In genomic region chr3:145402994-145403393, GRCm38 (mm10) we compare ENCODE assay signal across 20 mouse cellular contexts.
DNase-seq lines count a peak whose midpoint lies in the region; ATAC-seq and TF ChIP-seq lines count a peak whose summit lies in the region.
"Had no signal": no experiment of that assay in that cellular context is flagged by ENCODE, and none has a peak within 500 bp of the region (broad histone marks: within the 10 kb centered on the region; RNA-seq: fewer than 3 reads in every experiment).

No protein-coding gene starts in this region.

- no peak for TF ChIP-seq POLR2A in kidney, adult 2 months (IDR thresholded peaks at IDR 0.05; ENCODE audit: low read depth, low read length)

- H3K4me3 ChIP-seq in neural tube, embryonic 11.5 days (ENCODE audit: low read depth, low read length), result no peak overlapping the region
- peak overlapping the region; percentile 26 for H3K4me3 ChIP-seq in hindbrain, embryonic 13.5 days
- H3K4me3 ChIP-seq in midbrain, embryonic 13.5 days (replicated peaks), result peak overlapping the region; percentile 30
- peak overlapping the region; percentile 30 for H3K4me3 ChIP-seq in neural tube, embryonic 15.5 days (replicated peaks)
- H3K4me3 ChIP-seq in kidney, adult 2 months (ENCODE audit: insufficient read depth, low read depth, low read length), result no peak overlapping the region
- H3K4me3 ChIP-seq: embryonic facial prominence, embryonic 13.5 days; left cerebral cortex, adult 2 months; limb, embryonic 12.5 days; liver, embryonic 13.5 days; lung, embryonic 15.5 days; myocyte had no signal

- H3K27ac ChIP-seq in neural tube, embryonic 11.5 days (ENCODE audit: low read depth, low read length), result no peak overlapping the region
- no peak overlapping the region for H3K27ac ChIP-seq in hindbrain, embryonic 13.5 days
- H3K27ac ChIP-seq in midbrain, embryonic 13.5 days, result no peak overlapping the region
- no peak overlapping the region for H3K27ac ChIP-seq in neural tube, embryonic 15.5 days (replicated peaks)
- no peak overlapping the region for H3K27ac ChIP-seq in kidney, adult 2 months (ENCODE audit: insufficient read depth, low read depth, low read length)
- H3K27ac ChIP-seq: embryonic facial prominence, embryonic 13.5 days; left cerebral cortex, adult 2 months; limb, embryonic 12.5 days; liver, embryonic 13.5 days; lung, embryonic 15.5 days had no signal

- H3K4me1 ChIP-seq in neural tube, embryonic 11.5 days (ENCODE audit: control insufficient read depth, insufficient read depth, low read length), result no peaks in the 10 kb centered on the region
- H3K4me1 ChIP-seq in hindbrain, embryonic 13.5 days (replicated peaks), result peaks cover 5% of the 10 kb centered on the region; the same call in 1 of the 2 replicates
- H3K4me1 ChIP-seq in midbrain, embryonic 13.5 days (replicated peaks), result no peaks in the 10 kb centered on the region
- no peaks in the 10 kb centered on the region for H3K4me1 ChIP-seq in neural tube, embryonic 15.5 days
- H3K4me1 ChIP-seq in kidney, adult 2 months (ENCODE audit: control insufficient read depth, insufficient read depth, low read length), result no peaks in the 10 kb centered on the region
- H3K4me1 ChIP-seq: liver, embryonic 13.5 days; lung, embryonic 15.5 days had no signal

- H3K4me2 ChIP-seq in neural tube, embryonic 11.5 days (ENCODE audit: low read depth), result peak overlapping the region; percentile 21
- peak overlapping the region; percentile 46 for H3K4me2 ChIP-seq in hindbrain, embryonic 13.5 days
- H3K4me2 ChIP-seq in midbrain, embryonic 13.5 days (replicated peaks), result peak overlapping the region; percentile 52
- H3K4me2 ChIP-seq in neural tube, embryonic 15.5 days, result peak overlapping the region; percentile 54
- H3K4me2 ChIP-seq: embryonic facial prominence, embryonic 13.5 days; limb, embryonic 12.5 days; liver, embryonic 13.5 days; lung, embryonic 15.5 days had no signal

- no peak for DNase-seq in neural tube, embryonic 11.5 days (ENCODE audit: low spot score)
- DNase-seq in neural tube, embryonic 10.5 days (ENCODE audit: extremely low spot score, low spot score), result no peak
- no peak for DNase-seq in left cerebral cortex, postnatal 4 days
- DNase-seq in heart, adult 18-20 months, result no peak
- DNase-seq in kidney, adult 2 months, result no peak
- DNase-seq: adrenal gland, postnatal 10 days; B cell, adult 2 months; cerebellum, adult 2 months; gastrocnemius, postnatal 14 days; liver, embryonic 13.5 days; right cerebral cortex, postnatal 25 days; thymus, postnatal 14 days had no signal

- intact Hi-C loops in left cerebral cortex, postnatal 4 days (cut with DNase I), result no loop called here

- no peaks in the 10 kb centered on the region for H3K36me3 ChIP-seq in neural tube, embryonic 11.5 days (ENCODE audit: control insufficient read depth, insufficient read depth, low read length)
- no peaks in the 10 kb centered on the region for H3K36me3 ChIP-seq in hindbrain, embryonic 13.5 days
- H3K36me3 ChIP-seq in midbrain, embryonic 13.5 days, result no peaks in the 10 kb centered on the region
- H3K36me3 ChIP-seq in neural tube, embryonic 15.5 days, result no peaks in the 10 kb centered on the region
- no peaks in the 10 kb centered on the region for H3K36me3 ChIP-seq in kidney, adult 2 months (ENCODE audit: control insufficient read depth, insufficient read depth, low read length)
- H3K36me3 ChIP-seq: embryonic facial prominence, embryonic 13.5 days; limb, embryonic 12.5 days; liver, embryonic 13.5 days; lung, embryonic 15.5 days had no signal

- H3K9ac ChIP-seq in neural tube, embryonic 11.5 days (ENCODE audit: low read length), result peak overlapping the region; percentile 5; the same call in 1 of the 2 replicates
- peak overlapping the region; percentile 39; the same call in 1 of the 2 replicates for H3K9ac ChIP-seq in hindbrain, embryonic 13.5 days
- peak overlapping the region; percentile 14; the same call in 1 of the 2 replicates for H3K9ac ChIP-seq in midbrain, embryonic 13.5 days (replicated peaks)
- H3K9ac ChIP-seq in neural tube, embryonic 15.5 days (replicated peaks), result no peak overlapping the region; the same call in 1 of the 2 replicates
- H3K9ac ChIP-seq: embryonic facial prominence, embryonic 13.5 days; limb, embryonic 12.5 days; liver, embryonic 13.5 days; lung, embryonic 15.5 days had no signal

- no peak for TF ChIP-seq CTCF in kidney, adult 2 months (conservative IDR thresholded peaks at IDR 0.05; ENCODE audit: insufficient read depth, insufficient read length, low read depth, low read length)

- WGBS in neural tube, embryonic 11.5 days, result 59% methylated on average over 6 of the region's 6 CpGs
- WGBS in hindbrain, embryonic 13.5 days, result 42% methylated on average over 6 of the region's 6 CpGs
- 50% methylated on average over 6 of the region's 6 CpGs for WGBS in midbrain, embryonic 13.5 days
- WGBS in neural tube, embryonic 15.5 days, result 53% methylated on average over 6 of the region's 6 CpGs
- WGBS in kidney, adult 2 months, result 83% methylated on average over 6 of the region's 6 CpGs

- no peaks in the 10 kb centered on the region for H3K9me3 ChIP-seq in neural tube, embryonic 11.5 days (ENCODE audit: control insufficient read depth, low read length)
- no peaks in the 10 kb centered on the region for H3K9me3 ChIP-seq in hindbrain, embryonic 13.5 days
- no peaks in the 10 kb centered on the region for H3K9me3 ChIP-seq in midbrain, embryonic 13.5 days
- no peaks in the 10 kb centered on the region for H3K9me3 ChIP-seq in neural tube, embryonic 15.5 days (replicated peaks)
- H3K9me3 ChIP-seq: embryonic facial prominence, embryonic 13.5 days; limb, embryonic 12.5 days; liver, embryonic 13.5 days; lung, embryonic 15.5 days had no signal

- H3K27me3 ChIP-seq in neural tube, embryonic 11.5 days (ENCODE audit: control insufficient read depth, insufficient read depth, low read length), result no peaks in the 10 kb centered on the region
- H3K27me3 ChIP-seq in hindbrain, embryonic 13.5 days, result no peaks in the 10 kb centered on the region
- H3K27me3 ChIP-seq in midbrain, embryonic 13.5 days, result no peaks in the 10 kb centered on the region
- no peaks in the 10 kb centered on the region for H3K27me3 ChIP-seq in neural tube, embryonic 15.5 days (replicated peaks)
- no peaks in the 10 kb centered on the region for H3K27me3 ChIP-seq in kidney, adult 2 months (replicated peaks; ENCODE audit: control insufficient read depth, insufficient read depth, low read length)
- H3K27me3 ChIP-seq: embryonic facial prominence, embryonic 13.5 days; limb, embryonic 12.5 days; liver, embryonic 13.5 days; lung, embryonic 15.5 days had no signal

- no peak for ATAC-seq in neural tube, embryonic 11.5 days (ENCODE audit: insufficient read depth, low FRiP score, low TSS enrichment)
- 0 out of 2 replicates have a peak, but pooled peaks have one; percentile 61 for ATAC-seq in hindbrain, embryonic 13.5 days (ENCODE audit: low FRiP score)
- ATAC-seq in midbrain, embryonic 13.5 days, result no peak
- ATAC-seq in neural tube, embryonic 15.5 days (ENCODE audit: low FRiP score), result no peak

Comparison
In these comparisons a context has a peak if more than half of its experiments do, and no peak if none do; other contexts are left out.
1. H3K4me3 ChIP-seq: peak in hindbrain, embryonic 13.5 days (single experiment), midbrain, embryonic 13.5 days (single experiment) and neural tube, embryonic 15.5 days (single experiment); none in neural tube, embryonic 11.5 days (single experiment) and kidney, adult 2 months (single experiment).
2. Peak in every context shown above with its lines, with median percentiles within 50 percentile points of each other: H3K4me2 ChIP-seq.